Mouse (Mus musculus) induced T-regulatory cell, adult 2 months (primary cell): ENCODE data around the gene Gm10662.
"Not testable (repeated sequence)": the region's sequence is repeated elsewhere in the genome, so short reads cannot be mapped to it uniquely, and the experiment has no call there.

Source experiments
- DNase-seq: peaks from one replicate; pipeline ENCODE4 v3.0.0-alpha.2; 2012; ENCODE audit warnings: low read depth

Gm10662 gene

DNA sequence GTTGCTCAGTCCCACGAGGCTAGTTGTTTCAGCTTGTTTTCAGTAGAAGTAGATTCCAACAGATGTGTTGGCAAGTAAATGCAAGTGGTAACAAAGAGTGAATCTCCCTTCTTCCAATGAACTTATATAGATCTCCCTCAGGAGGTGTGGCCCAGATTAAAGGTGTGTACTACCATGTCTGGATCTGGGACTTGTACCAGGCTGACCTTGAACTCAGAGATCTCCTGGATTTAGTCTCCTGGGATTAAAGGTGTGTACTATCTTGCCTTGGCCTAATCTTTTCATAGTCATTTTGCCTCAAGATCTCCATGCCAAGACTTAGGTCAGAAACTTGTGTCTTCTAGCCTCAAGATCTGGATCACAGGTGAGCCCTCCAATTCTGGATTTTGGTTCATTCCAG, at the start of gene Gm10662:
TSS of gene Gm10662 (minus strand) at position 101 of the 400 bp plus-strand sequence.
- DNase-seq = not testable (repeated sequence)

DNA sequence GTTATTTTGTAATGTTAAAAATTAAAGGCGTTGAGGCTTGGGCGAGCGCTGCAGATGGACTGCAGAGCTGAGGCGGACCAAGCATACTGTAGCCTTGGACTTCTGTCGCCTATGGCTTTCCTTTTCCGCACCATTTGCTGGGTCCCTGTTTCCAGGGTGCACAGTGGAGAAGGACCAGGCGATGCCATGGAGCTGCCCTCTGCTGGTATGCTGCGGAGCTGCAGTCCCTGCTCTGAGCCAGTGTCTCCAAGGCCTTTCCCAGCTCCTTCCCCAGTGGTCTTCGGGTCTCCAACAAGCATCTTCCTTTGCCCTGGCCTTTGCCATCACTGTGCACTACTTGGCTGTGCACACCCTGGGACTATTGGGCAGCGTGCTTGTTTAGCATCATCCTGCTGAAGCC, 19.2 kb upstream of the Gm10662 start:
- not testable (repeated sequence) for DNase-seq
